Mouse (Mus musculus) adrenal gland, postnatal 36 days (tissue): ENCODE results near the gene Slc47a2. TPM values are rescaled to one million over a fixed set of nuclear protein-coding genes. Genes with fewer than 3 reads are reported as not detected.

ENCODE experiments used
- DNase-seq, 2 experiments: peaks; one replicate each; pipeline ENCODE4 v3.0.0; 2021; ENCODE audit warnings: mixed read lengths in 1 of 2
- long read RNA-seq, 2 experiments: library from polyadenylated mRNA; stranded (forward); transcript quantifications; one replicate each; pipeline ENCODE4 v2.0.0; 2021; ENCODE audit warnings: borderline sequencing depth in 2 of 2
- total RNA-seq, 2 experiments: library from RNA; stranded (reverse); gene quantifications; 2 replicates each; pipeline ENCODE4 v1.2.3; 2021

Gene Slc47a2
- not detected for total RNA-seq
- long read RNA-seq, experiment 1, partial matches to known transcripts = 1 of 1 reads
- long read RNA-seq, experiment 1, other reads (novel, unspliced or antisense) = 0 of 1 reads
- long read RNA-seq, experiment 2, partial matches to known transcripts = 0 of 2 reads
- long read RNA-seq, experiment 2, other reads (novel, unspliced or antisense) = 2 of 2 reads

GRCm38 (mm10) chr11:61342505-61343420 lies at the start of gene Slc47a2:
TSS of gene Slc47a2 (minus strand) at chr11:61342860.
- DNase-seq = peak; percentile 30 to 39

GRCm38 (mm10) chr11:61388936-61389335 lies 46.3 kb upstream of the Slc47a2 start:
- no peak for DNase-seq

- peak; percentile 25 to 40 for DNase-seq
Observed at GRCm38 (mm10) chr11:61388012-61388411, 45.4 kb upstream of the Slc47a2 start.

- no peak for DNase-seq
Observed at GRCm38 (mm10) chr11:61387233-61387632, 44.6 kb upstream of the Slc47a2 start.

- DNase-seq = no peak
Observed at GRCm38 (mm10) chr11:61385725-61386124, 43.1 kb upstream of the Slc47a2 start.

GRCm38 (mm10) chr11:61381272-61381671 lies 38.6 kb upstream of the Slc47a2 start:
- no peak for DNase-seq

- DNase-seq = no peak
Observed at GRCm38 (mm10) chr11:61378651-61379050, 36.0 kb upstream of the Slc47a2 start.

GRCm38 (mm10) chr11:61377881-61378613 lies 35.4 kb upstream of the Slc47a2 start, which contains the start of gene Slc47a1:
TSS of gene Slc47a1 (minus strand) at chr11:61378345.
- DNase-seq = peak; percentile 73 to 74

- DNase-seq = no peak
Observed at GRCm38 (mm10) chr11:61368668-61369067, 26.0 kb upstream of the Slc47a2 start.

GRCm38 (mm10) chr11:61366517-61367273 lies 24.0 kb upstream of the Slc47a2 start:
- no peak for DNase-seq

- DNase-seq = no peak
Observed at GRCm38 (mm10) chr11:61365938-61366337, 23.3 kb upstream of the Slc47a2 start.

GRCm38 (mm10) chr11:61364096-61364495 lies 21.4 kb upstream of the Slc47a2 start:
- no peak for DNase-seq

- no peak for DNase-seq
Observed at GRCm38 (mm10) chr11:61361515-61362190, 19.0 kb upstream of the Slc47a2 start.

GRCm38 (mm10) chr11:61356600-61356999 lies 13.9 kb upstream of the Slc47a2 start:
- no peak for DNase-seq

GRCm38 (mm10) chr11:61356111-61356510 lies 13.5 kb upstream of the Slc47a2 start:
- no peak for DNase-seq

GRCm38 (mm10) chr11:61355351-61355750 lies 12.7 kb upstream of the Slc47a2 start:
- no peak for DNase-seq

- DNase-seq = no peak
Observed at GRCm38 (mm10) chr11:61354346-61354745, 11.7 kb upstream of the Slc47a2 start.

GRCm38 (mm10) chr11:61353038-61353437 lies 10.4 kb upstream of the Slc47a2 start:
- DNase-seq = no peak

GRCm38 (mm10) chr11:61352138-61352651 lies 9.5 kb upstream of the Slc47a2 start:
- peak; percentile 5 to 34 for DNase-seq

GRCm38 (mm10) chr11:61349337-61349736 lies 6.7 kb upstream of the Slc47a2 start:
- DNase-seq = peak; percentile 76 to 78

GRCm38 (mm10) chr11:61346133-61346532 lies 3.5 kb upstream of the Slc47a2 start:
- DNase-seq = no peak
